Mouse (Mus musculus) cerebellum, adult 2 months (tissue): ENCODE measurements around the gene Homer3.

Experiments
- CTCF ChIP-seq: fragments of 200-500 bp; IDR thresholded peaks from 2 replicates; pipeline ENCODE4 v1.5.1; 2011; ENCODE audit warnings: low read depth, mild to moderate bottlenecking, control low read depth, low read length, moderate library complexity, borderline replicate concordance; ENCODE audit not compliant: insufficient read depth
- POLR2A ChIP-seq: fragments of 200-500 bp; IDR thresholded peaks from 2 replicates; pipeline ENCODE4 v1.6.1; 2011; ENCODE audit warnings: low read length, control low read depth, borderline replicate concordance; ENCODE audit not compliant: insufficient read depth

GRCm38 (mm10) chr8:70247841-70248240, 34.8 kb upstream of the Homer3 start:
- TF ChIP-seq CTCF (no peak), POLR2A (no peak)
